Mouse (Mus musculus) CH12F3 (cell line): ENCODE data around the gene Tenm3.
"Not testable (repeated sequence)": the region's sequence is repeated elsewhere in the genome, so short reads cannot be mapped to it uniquely, and the experiment has no call there.

Experiments used
- in situ Hi-C: fragments of 300-500 bp; cut with MboI; formaldehyde crosslinking; loops from 2 replicates; pipeline ENCODE4 v1.14.3; 2020; ENCODE audit warnings: low sequenced_read_pairs

The Tenm3 gene

GRCm38 (mm10) chr8:48221304-48221703 is 622.4 kb downstream of the Tenm3 start:
- in situ Hi-C loops, result loop anchor here (10.0 to 25.0 kb wide), 2 partner anchors 303 to 791 kb away; no protein-coding TSS in a partner anchor

GRCm38 (mm10) chr8:48220529-48221181 is 623.1 kb downstream of the Tenm3 start:
- in situ Hi-C loops, result loop anchor here (10.0 to 25.0 kb wide), 2 partner anchors 304 to 792 kb away; no protein-coding TSS in a partner anchor

- in situ Hi-C loops, result loop anchor here (25.0 kb wide), 1 partner anchor 797 kb away; no protein-coding TSS in a partner anchor
These were observed 628.7 kb downstream of the Tenm3 start for GRCm38 (mm10) chr8:48215071-48215501.

GRCm38 (mm10) chr8:48214386-48214785 is 629.4 kb downstream of the Tenm3 start:
- in situ Hi-C loops, result loop anchor here (25.0 kb wide), 1 partner anchor 798 kb away; no protein-coding TSS in a partner anchor

DNA sequence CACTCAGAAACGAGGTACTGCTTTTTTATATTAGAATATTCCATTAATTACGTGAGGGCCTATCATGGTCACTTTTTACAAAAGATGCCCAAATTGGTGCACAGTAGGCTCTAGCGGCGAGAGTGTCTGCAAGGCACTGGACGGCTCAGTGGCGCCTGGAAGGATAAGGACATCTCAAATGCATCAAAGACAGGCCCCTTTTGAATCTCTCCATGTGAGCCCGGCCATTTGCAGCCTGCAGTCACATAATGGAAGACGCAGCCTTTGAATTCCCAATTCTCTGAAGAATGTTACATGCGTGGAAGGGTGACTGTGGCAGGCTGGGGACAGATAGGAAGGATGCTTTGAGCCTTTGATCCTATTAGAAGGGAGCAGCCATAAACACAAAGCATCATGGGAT is 631.8 kb downstream of the Tenm3 start:
- in situ Hi-C loops, result loop anchor here (25.0 kb wide), 1 partner anchor 800 kb away; no protein-coding TSS in a partner anchor

DNA sequence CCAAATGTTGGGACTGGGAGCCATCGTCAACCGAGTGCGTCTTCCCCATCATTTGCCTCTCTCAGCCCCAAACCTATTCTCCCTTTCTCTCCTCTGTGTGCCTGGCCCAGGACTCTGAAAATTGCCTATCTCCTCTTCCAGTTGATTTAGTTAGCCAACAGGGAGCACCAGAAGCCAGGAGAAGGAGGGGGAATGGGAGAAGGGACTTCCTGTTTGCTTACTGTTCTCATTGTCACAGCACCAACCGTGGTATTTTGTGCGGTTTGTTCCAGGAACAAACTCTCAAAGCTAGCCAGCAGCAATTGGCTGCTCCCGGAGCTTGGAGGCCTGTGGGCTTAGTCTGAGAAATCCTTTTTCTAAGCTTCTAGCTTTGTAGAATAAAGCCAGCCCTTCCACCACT is 636.2 kb downstream of the Tenm3 start:
- in situ Hi-C loops, result loop anchor here (25.0 kb wide), 1 partner anchor 805 kb away; no protein-coding TSS in a partner anchor

- in situ Hi-C loops, result loop anchor here (25.0 kb wide), 1 partner anchor 805 kb away; no protein-coding TSS in a partner anchor
These were observed 636.8 kb downstream of the Tenm3 start for GRCm38 (mm10) chr8:48206922-48207321.

DNA sequence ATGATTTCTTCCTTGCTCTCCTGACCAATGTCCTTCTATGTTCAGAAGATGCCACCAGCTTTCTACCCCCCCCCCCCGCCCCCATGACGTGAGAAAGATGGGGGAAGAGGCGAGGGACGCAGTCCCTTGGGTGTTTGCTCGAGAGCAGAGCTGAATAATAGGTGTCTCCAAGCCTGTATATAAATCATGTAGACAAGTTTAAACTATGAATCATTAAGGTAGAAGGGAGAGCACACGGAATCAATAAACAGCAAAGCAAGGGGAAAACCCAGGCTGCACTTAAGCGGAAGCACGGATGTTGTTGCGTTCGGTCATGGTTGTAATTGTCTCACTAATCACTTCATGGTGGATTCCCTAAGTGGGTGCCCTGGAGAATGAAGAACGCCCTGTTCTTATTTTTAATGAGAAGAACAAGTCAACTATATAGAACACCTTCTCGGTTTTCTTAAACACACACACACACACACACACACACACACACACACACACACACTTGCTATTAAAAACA is 638.9 kb downstream of the Tenm3 start:
- in situ Hi-C loops, result loop anchor here (25.0 kb wide), 1 partner anchor 807 kb away; no protein-coding TSS in a partner anchor

GRCm38 (mm10) chr8:48204114-48204837 is 639.5 kb downstream of the Tenm3 start:
- in situ Hi-C loops, result loop anchor here (25.0 kb wide), 1 partner anchor 808 kb away; no protein-coding TSS in a partner anchor

DNA sequence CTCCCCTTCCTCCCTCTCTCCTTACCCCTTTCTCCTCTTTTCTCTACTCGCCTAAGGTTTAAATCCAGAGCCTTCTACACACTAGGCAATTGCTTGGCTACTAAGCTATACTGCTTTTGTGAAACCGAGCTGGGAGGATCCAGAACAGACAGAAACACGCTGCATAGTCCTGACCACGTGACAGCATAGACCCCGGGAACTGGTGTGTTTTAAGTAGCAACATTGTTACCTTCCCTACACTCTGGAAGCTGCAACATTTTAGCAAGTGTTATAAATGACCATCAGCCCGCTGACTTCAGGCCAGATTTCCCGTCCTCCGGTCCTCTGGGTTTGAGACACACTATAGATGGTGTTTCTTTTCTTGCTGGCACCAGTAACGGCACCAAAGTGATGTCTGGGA is 640.1 kb downstream of the Tenm3 start:
- in situ Hi-C loops, result loop anchor here (25.0 kb wide), 1 partner anchor 809 kb away; no protein-coding TSS in a partner anchor

DNA sequence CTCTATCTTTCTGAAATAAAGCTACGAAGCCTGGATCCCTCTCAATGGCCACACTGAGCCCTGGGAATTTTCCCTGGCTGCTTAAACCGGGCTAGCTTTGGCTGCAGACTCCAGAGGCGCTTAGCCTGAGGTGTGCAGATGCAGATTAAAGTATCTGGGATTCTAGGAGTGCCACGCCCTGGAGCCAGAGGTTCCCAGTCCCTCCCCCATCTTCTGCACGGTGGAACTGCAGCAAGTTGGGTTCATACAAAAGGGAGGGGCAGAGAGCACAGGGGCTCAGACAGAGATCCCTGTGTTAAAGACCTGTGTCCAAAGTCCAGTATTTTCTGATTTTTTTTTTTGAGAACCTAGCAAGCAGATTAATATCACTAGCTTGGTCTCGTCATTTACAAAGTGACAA is 640.6 kb downstream of the Tenm3 start:
- in situ Hi-C loops, result loop anchor here (25.0 kb wide), 1 partner anchor 809 kb away; no protein-coding TSS in a partner anchor

GRCm38 (mm10) chr8:48202632-48203031 is 641.1 kb downstream of the Tenm3 start:
- in situ Hi-C loops, result loop anchor here (25.0 kb wide), 1 partner anchor 810 kb away; no protein-coding TSS in a partner anchor

DNA sequence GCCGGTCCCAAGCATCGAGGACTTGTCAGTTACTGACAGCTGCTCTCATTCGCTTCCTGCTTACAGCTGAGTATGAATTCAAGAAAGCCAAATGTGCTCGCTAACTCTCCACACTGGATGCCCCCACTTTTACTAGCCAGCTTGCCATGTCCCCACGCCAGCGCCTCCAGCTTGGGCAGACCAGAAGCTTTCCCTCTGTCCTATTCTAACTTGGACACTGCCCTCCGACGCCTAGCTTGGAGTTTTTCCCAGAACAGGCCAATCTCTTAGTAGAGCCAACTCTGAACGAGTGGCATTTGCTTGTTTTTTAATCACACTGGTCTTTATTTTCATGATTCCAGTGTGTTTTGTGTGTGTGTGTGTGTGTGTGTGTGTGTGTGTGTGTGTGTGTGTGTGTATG is 644.6 kb downstream of the Tenm3 start:
- in situ Hi-C loops, result no loop called here

GRCm38 (mm10) chr8:48195971-48196370 is 647.8 kb downstream of the Tenm3 start:
- in situ Hi-C loops, result no loop called here

DNA sequence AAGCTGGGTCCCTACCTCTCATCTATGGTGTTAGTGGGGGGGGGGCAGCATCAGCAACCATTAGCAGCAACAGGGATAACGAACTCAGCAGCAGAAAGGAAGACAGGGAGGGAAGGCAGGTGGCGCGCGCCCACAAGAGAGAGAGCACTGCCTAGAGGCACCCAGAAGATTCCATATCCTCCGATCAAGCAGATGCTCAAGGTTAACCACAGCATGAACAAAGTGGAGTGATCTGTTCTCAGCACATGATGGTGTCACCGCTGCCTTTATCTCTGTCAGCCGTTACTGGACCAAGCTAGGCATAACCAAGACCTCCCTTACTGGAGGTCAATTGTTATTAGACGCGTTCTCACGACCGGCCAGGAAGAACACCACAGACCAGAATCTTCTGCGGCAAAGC is 655.2 kb downstream of the Tenm3 start:
- in situ Hi-C loops, result no loop called here

DNA sequence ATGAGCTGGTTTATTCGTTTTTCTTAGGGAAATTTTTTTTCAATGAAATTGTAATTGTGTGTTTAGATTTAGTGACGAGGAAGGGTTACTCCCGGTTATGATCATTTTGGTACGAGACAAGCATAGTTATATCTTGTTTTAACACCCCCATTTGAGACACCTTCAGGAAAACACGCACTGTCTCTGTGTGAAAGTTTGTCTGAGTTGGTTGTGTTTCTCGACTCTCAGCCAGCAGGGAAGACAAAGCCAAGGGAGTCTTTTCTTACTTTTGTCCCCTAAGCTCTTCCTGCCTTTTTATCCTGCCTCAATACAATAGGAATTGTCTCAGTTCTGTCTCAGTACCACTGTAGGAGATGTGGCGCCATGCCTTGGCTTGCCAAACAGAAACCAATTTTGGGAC is 660.0 kb downstream of the Tenm3 start:
- in situ Hi-C loops, result no loop called here

DNA sequence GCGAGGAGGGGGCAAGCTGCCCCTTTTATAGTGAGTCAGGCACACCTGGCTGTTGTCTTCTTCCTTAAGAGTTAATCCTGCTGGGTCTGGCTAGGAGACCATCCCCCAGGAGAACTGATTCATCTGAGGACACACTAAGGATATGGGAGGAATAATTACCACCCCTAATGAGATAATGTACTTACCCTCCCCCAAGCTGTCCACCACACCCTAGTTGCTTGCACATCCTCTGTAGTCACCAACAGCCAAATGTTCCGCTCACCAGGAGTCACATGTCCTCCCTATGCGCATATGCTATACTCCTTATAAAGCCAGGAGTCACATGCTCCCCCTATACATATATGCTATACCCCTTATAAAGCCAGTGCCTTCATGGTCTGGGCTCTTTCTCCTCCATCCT is 662.8 kb downstream of the Tenm3 start:
- in situ Hi-C loops, result no loop called here

DNA sequence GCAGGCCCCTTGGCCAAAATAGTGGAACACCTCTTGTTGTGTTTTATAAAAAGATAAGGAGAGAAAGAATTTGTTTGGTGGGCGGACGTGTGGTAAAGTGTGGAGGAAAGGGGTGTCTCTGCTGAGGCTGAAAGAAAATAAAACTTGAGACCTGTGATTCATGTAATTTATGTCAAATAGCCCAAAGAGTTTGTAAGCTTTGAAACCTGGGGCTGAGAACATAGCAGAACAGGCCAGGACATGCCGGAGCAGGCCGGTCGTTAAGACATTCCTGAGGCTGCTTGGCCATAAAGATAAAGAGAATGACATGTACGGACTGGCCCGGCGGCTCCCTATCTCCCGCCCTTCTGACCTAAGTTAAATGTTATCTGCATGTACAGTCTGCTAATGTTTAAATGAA is 663.6 kb downstream of the Tenm3 start:
- in situ Hi-C loops, result not testable (repeated sequence)

DNA sequence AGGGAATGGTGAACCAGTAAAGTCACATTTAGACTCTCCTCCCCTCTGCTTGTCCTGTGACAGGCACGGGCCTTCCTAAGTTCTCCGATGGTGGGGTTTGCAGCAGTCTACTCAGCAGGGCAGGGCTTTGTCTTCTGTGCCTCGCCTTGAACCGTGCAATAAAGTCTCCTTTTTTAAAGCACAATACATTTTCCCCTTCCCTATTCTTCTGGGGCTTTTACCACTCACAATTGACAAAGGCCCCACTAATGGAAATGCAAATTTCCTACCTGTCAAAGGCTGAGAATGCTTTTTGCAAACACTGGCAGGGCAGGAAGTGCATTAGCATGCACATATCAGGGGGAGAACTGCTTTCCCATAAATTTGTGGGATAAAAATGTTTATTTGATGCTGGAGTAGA is 664.8 kb downstream of the Tenm3 start:
- in situ Hi-C loops, result no loop called here

DNA sequence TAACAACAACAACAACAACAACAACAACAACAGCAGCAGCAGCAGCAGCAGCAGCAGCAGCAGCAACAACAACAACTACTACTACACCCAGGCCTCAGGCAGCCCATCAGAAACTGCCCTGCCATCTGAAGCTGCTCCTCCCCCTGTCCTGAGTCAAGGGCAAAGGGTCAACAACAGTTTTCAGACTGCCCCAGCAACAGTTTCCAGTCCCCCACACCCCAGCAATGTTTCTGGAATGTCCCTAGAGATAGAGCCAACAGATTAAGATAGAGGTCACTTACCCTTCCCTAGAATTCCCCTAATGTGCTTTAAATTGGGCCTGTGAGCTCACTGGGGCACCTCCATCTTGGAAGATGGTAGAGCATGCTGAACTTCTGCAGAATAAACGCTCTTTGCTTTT is 665.9 kb downstream of the Tenm3 start:
- in situ Hi-C loops, result no loop called here
